Mouse (Mus musculus): ENCODE data around the gene Yy1.
"Not testable (repeated sequence)": the region's sequence is repeated elsewhere in the genome, so short reads cannot be mapped to it uniquely, and the experiment has no call there.

Yy1 gene

GRCm38 (mm10) chr12:108827641-108828040, 34.9 kb downstream of the Yy1 start:
- no peak for DNase-seq

GRCm38 (mm10) chr12:108829636-108830035, 36.9 kb downstream of the Yy1 start:
- DNase-seq: no peak

- DNase-seq: no peak
Observed at GRCm38 (mm10) chr12:108830358-108830757, 37.6 kb downstream of the Yy1 start.

- peak; percentile 68 to 81 for DNase-seq
Observed at GRCm38 (mm10) chr12:108831966-108832643, 39.3 kb downstream of the Yy1 start.

GRCm38 (mm10) chr12:108832851-108833250, 40.1 kb downstream of the Yy1 start:
- peak; percentile 65 to 76 for DNase-seq

GRCm38 (mm10) chr12:108833408-108833807, 40.6 kb downstream of the Yy1 start:
- no peak for DNase-seq

- no peak for DNase-seq
Observed at GRCm38 (mm10) chr12:108834337-108834736, 41.6 kb downstream of the Yy1 start.

GRCm38 (mm10) chr12:108834786-108835185, 42.0 kb downstream of the Yy1 start:
- peak in 1 of 2 experiments; percentile 51 for DNase-seq

- peak in 1 of 2 experiments; percentile 80 for DNase-seq
Observed at GRCm38 (mm10) chr12:108835208-108835839, 42.6 kb downstream of the Yy1 start.

GRCm38 (mm10) chr12:108835840-108836409, 43.2 kb downstream of the Yy1 start, which contains the start of the genes Slc25a29 and Slc25a47:
Gene Slc25a29, minus strand, starts transcription at chr12:108835883.
Gene Slc25a47, plus strand, starts transcription at chr12:108836046.
- DNase-seq: peak; percentile 98

GRCm38 (mm10) chr12:108836722-108837121, 43.9 kb downstream of the Yy1 start:
- no peak for DNase-seq

- DNase-seq: peak; percentile 65 to 66
Observed at GRCm38 (mm10) chr12:108841181-108841580, 48.4 kb downstream of the Yy1 start.

- DNase-seq: no peak
Observed at GRCm38 (mm10) chr12:108842663-108843062, 49.9 kb downstream of the Yy1 start.

GRCm38 (mm10) chr12:108848033-108848432, 55.3 kb downstream of the Yy1 start:
- DNase-seq: not testable (repeated sequence)

GRCm38 (mm10) chr12:108849488-108850022, 56.8 kb downstream of the Yy1 start:
- DNase-seq: no peak

GRCm38 (mm10) chr12:108850129-108850528, 57.4 kb downstream of the Yy1 start:
- DNase-seq: no peak

- DNase-seq: no peak
Observed at GRCm38 (mm10) chr12:108850886-108851285, 58.1 kb downstream of the Yy1 start.

- no peak for DNase-seq
Observed at GRCm38 (mm10) chr12:108852822-108853221, 60.0 kb downstream of the Yy1 start.

GRCm38 (mm10) chr12:108855081-108855480, 62.3 kb downstream of the Yy1 start:
- no peak for DNase-seq

GRCm38 (mm10) chr12:108856186-108856585, 63.4 kb downstream of the Yy1 start:
- no peak for DNase-seq

GRCm38 (mm10) chr12:108857109-108857508, 64.3 kb downstream of the Yy1 start:
- no peak for DNase-seq

- DNase-seq: no peak
Observed at GRCm38 (mm10) chr12:108857589-108858184, 64.9 kb downstream of the Yy1 start.

- DNase-seq: no peak
Observed at GRCm38 (mm10) chr12:108858486-108858885, 65.7 kb downstream of the Yy1 start.

Data from cerebellum, postnatal 14 days (tissue).